Mouse (Mus musculus) retina, postnatal 7 days (tissue): ENCODE measurements at regions not wholly inside any gene's neighbourhood (a gene's known extent, or its start where the extent isn't known, plus 50 kb on each side); places are given as distances from the start of the nearest gene placed in this dataset.
A peak's percentile ranks its signal among the peaks of the same experiment; 100 is the strongest.

Source experiments
- DNase-seq: peaks from one replicate; pipeline ENCODE4 v3.0.0-alpha.2; 2012; ENCODE audit warnings: low read depth, low spot score

DNA sequence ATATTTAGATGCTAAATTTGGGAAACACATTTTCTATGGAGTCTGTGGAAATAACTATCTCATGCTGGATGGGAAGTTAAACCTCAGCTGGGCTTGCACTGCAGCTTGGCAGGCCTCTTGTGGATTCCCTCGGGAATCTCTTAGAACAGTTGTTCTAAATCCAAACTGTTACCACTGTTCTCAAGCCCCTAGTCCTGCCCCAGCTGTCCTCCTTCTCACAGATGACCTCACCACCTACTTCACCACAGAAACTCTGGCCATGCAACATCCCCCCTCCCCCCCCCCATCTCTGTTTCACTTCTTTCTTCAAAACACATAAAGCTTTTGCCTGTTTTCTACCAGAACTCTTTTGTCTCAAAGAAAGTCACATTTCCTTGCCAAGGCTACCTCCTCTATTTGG lies 136.6 kb upstream of the Wdr44 start:
- DNase-seq, result no peak

DNA sequence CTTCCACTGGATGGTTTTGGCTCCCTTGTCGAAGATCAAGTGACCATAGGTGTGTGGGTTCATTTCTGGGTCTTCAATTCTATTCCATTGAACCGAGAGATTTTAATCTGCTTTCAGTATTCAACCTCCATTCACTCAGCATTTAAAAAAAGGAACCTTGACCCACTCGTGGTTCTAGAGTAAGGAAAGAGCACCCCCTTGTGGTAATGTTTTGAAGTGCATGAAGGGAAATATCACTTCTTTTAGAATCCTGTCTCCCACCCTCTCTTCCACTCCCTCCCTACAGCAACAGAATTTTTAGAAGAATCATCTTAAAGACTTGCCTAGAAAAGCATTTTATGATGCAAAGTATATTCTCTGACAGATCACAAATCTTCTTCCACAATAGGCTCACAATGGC lies 127.3 kb upstream of the Wdr44 start:
- DNase-seq, result peak; percentile 9
